Mouse (Mus musculus) splenic B cell, adult 2 months (primary cell): ENCODE results near the gene Tmem268.
A peak's percentile ranks its signal among the peaks of the same experiment; 100 is the strongest.

ENCODE experiments used
- DNase-seq: peaks from one replicate; pipeline ENCODE4 v3.0.0-alpha.2; 2011; ENCODE audit warnings: low read depth, low spot score
- H3K27me3 ChIP-seq: 2 replicates; pipeline ENCODE4 v1.6.1; 2012; ENCODE audit warnings: mild to moderate bottlenecking, low read length, moderate library complexity, mixed read lengths; ENCODE audit not compliant: control insufficient read depth, poor library complexity, insufficient read depth, severe bottlenecking
- H3K36me3 ChIP-seq: 2 replicates; pipeline ENCODE4 v1.6.1; 2012; ENCODE audit warnings: mild to moderate bottlenecking, low read length, moderate library complexity, mixed read lengths; ENCODE audit not compliant: control insufficient read depth, poor library complexity, insufficient read depth, severe bottlenecking

The Tmem268 gene

DNA sequence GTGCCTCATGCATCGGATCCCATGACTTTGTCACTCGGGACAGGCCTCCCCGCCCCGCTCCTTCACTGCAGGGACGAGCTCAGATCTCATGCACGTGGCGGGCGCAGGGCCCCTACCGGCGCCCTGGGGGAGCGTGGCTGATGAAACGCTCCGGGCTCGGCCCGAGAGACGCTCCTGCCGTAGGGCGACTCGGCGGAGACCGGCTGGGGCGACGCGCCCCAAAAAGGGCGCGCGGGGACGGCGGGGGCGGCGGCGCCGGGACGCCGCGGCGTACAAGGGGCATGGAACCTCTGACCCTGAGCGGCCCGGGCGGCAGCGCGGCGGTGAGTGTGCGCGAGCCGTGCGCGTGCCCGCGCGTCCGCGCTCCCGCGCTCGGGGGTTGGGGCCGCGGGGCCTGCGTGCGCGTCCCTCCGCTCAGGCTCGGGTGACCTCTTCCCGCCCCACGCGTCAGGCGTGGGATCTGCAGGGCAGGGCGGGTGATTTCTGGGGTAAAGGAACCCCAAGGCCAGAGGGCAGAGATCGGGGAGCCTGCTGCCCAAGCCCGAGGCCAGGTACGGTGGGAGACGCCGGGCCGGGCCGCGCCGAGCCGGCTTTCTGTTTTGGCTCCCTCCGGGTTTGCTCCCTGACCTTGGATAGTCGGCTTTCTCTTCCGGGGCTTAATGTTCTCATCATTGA is at the start of gene Tmem268:
Gene Tmem268, plus strand, starts transcription at position 375 of the 675 bp plus-strand sequence.
- no peaks in the 10 kb centered on the region for H3K27me3 ChIP-seq
- H3K36me3 ChIP-seq = no peaks in the 10 kb centered on the region; the same call in none of the 2 replicates
- DNase-seq = peak; percentile 76

- Histone ChIP-seq H3K36me3 (no peaks in the 10 kb centered on the region), H3K27me3 (no peaks in the 10 kb centered on the region)
- DNase-seq = no peak
These were observed 45.7 kb upstream of the Tmem268 start for GRCm38 (mm10) chr4:63512921-63513320.

DNA sequence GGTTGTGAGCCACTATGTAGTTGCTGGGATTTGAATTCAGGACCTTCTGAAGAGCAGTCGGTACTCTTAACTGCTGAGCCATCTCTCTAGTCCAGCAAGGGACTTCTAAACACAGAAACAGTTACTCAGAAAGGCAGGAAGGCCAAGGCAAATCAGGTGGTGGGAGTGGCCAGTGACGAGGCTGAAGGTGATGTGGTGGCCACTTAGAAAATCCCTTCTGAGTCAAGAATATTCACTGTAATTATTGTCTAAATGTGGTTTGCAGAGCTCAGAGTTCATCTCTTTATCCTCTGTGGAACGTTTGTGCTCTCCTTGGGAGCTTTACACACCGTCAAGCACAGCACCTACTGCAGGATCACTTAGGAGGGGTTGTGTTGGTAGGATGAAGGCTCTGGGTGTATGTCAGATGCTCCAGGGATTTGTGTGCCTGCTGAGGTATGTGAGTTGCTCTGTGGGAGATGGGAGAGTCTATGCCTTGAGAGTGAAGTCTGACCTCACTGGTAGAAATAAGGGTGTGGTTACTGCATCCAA is 44.1 kb upstream of the Tmem268 start:
- no peaks in the 10 kb centered on the region for H3K27me3 ChIP-seq
- no peak for DNase-seq
- H3K36me3 ChIP-seq = no peaks in the 10 kb centered on the region

- no peak for DNase-seq
- Histone ChIP-seq H3K27me3 (no peaks in the 10 kb centered on the region), H3K36me3 (no peaks in the 10 kb centered on the region)
These were observed 43.6 kb upstream of the Tmem268 start for GRCm38 (mm10) chr4:63515021-63515420.

DNA sequence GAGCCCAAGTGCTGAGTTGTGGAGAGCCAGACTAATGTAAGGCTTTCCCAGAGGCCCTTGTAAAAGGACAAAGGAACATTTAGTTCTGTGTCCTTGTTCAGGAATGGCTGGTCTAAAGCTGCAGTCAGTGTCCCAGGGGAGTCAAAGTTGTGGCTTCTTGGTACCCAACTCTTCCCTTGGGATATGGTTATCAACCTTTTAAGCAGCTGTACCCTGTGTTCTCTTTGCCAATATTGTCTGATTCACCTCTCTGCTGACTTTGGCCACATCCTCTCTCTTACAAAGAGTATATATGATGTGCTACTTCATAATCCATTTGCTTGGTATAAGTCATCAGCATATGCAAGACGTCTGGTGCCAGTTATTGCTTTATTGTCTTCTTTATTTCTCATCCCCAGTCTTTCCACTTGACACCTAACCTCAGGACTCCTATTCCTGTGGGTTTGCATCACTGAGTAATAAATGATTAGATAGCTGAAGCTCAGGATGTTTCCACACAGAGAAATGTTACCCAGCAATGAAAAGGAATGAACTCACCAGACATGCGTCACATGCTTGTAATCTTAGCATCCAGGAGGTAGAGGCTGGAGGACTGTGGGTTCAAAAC is 36.7 kb upstream of the Tmem268 start:
- Histone ChIP-seq H3K36me3 (no peaks in the 10 kb centered on the region), H3K27me3 (no peaks in the 10 kb centered on the region)
- no peak for DNase-seq

GRCm38 (mm10) chr4:63525514-63525913 is 33.1 kb upstream of the Tmem268 start:
- DNase-seq = no peak
- H3K27me3 ChIP-seq = no peaks in the 10 kb centered on the region
- no peaks in the 10 kb centered on the region for H3K36me3 ChIP-seq

- Histone ChIP-seq H3K36me3 (no peaks in the 10 kb centered on the region), H3K27me3 (no peaks in the 10 kb centered on the region)
- DNase-seq = no peak
These were observed 29.6 kb upstream of the Tmem268 start for GRCm38 (mm10) chr4:63528946-63529345.

- Histone ChIP-seq H3K36me3 (no peaks in the 10 kb centered on the region), H3K27me3 (no peaks in the 10 kb centered on the region)
- no peak for DNase-seq
These were observed 28.2 kb upstream of the Tmem268 start for GRCm38 (mm10) chr4:63530409-63530808.

DNA sequence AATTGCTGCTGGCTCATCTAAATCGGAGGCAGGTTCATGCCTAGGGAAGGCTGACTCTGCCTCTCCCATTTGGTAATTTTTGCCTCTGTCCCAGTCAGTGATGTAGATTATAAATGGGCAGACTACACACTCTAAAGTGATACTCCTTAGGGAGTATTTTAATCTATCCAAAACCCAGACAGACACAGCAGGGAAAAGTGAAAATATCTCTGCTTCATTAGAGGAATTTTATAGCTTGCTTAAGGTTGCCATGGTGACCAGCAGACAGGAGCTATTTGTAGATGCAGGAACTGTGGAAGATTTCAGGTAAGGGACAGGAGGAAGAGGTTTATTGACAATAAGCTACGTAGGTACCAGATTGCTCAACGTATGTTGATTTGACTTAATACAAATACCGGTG is 21.0 kb upstream of the Tmem268 start:
- H3K36me3 ChIP-seq = no peaks in the 10 kb centered on the region
- no peaks in the 10 kb centered on the region for H3K27me3 ChIP-seq
- no peak for DNase-seq

GRCm38 (mm10) chr4:63542209-63542608 is 16.4 kb upstream of the Tmem268 start:
- Histone ChIP-seq H3K27me3 (no peaks in the 10 kb centered on the region), H3K36me3 (no peaks in the 10 kb centered on the region)
- no peak for DNase-seq

DNA sequence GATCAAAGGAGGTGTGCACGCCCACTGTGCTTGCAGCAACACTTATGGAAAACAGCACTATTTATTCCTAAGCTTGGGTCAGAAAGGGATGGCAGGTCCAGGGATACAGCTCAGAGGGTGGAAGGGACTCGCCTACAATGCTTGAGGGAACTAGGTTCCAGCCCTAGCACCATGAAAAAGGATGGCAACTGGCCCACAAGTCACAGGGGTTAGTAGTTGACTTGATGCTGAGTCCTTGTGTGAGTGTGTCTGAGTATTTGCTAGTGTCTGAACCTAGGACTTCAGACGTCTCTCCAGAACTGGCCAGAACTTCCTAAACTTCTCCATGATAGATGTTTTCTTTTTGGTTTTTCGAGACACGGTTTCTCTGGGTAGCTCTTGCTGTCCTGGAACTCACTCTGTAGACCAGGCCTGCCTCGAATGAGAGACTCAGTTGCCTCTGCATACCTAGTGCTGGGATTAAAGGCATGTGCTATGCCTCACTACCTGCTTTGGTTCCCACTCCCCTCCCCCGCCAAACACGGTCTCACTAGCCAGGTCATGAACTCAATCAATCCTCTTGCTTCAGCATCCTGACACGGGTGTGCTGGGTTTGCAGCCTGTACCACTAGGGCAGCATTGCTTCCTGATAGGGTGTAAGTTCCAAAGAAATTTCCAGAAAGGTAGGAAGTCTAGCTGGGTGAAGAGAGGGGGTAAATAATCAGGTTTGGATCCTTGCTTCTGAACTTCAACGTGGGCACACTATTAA is 14.7 kb upstream of the Tmem268 start:
- DNase-seq = peak; percentile 29
- peaks cover 2% of the 10 kb centered on the region; the same call in 1 of the 2 replicates for H3K36me3 ChIP-seq
- H3K27me3 ChIP-seq = no peaks in the 10 kb centered on the region

GRCm38 (mm10) chr4:63544494-63545230 is 13.9 kb upstream of the Tmem268 start, which contains the start of gene Atp6v1g1:
TSS of gene Atp6v1g1 (plus strand) at chr4:63544772.
- DNase-seq = peak; percentile 92
- H3K36me3 ChIP-seq = peaks cover 2% of the 10 kb centered on the region; the same call in 1 of the 2 replicates
- H3K27me3 ChIP-seq = no peaks in the 10 kb centered on the region

- DNase-seq = no peak
- H3K27me3 ChIP-seq = no peaks in the 10 kb centered on the region
- peaks cover 2% of the 10 kb centered on the region; the same call in 1 of the 2 replicates for H3K36me3 ChIP-seq
These were observed 13.2 kb upstream of the Tmem268 start for GRCm38 (mm10) chr4:63545231-63545958.
